Mouse (Mus musculus) CH12.LX (cell line): Measurements from ENCODE around the gene Kcnma1. TPM values are rescaled to one million over a fixed set of nuclear protein-coding genes. Genes with fewer than 3 reads are reported as not detected.

Experiments used
- DNase-seq: peaks from one replicate; pipeline ENCODE4 v3.0.0-alpha.2; 2013; ENCODE audit errors: extremely low read depth
- H3K27ac ChIP-seq: 2 replicates; pipeline ENCODE4 v1.5.1; 2012; ENCODE audit warnings: low read depth, mild to moderate bottlenecking, control low read depth, moderate library complexity; ENCODE audit not compliant: insufficient read depth
- H3K27me3 ChIP-seq: replicated peaks from 2 replicates; pipeline ENCODE3; 2012; ENCODE audit warnings: inconsistent platforms
- H3K36me3 ChIP-seq, 2 experiments: replicated peaks in 1 of 2; 2 replicates each; pipeline versions ENCODE3 to v1.6.1; 2012; ENCODE audit warnings: inconsistent platforms in 1 of 2, low read length in 1 of 2, mild to moderate bottlenecking in 1 of 2, mixed read lengths in 1 of 2, moderate library complexity in 1 of 2; ENCODE audit not compliant: control insufficient read depth in 1 of 2, insufficient read depth in 1 of 2
- H3K4me1 ChIP-seq, 2 experiments: 2 replicates each; pipeline ENCODE4 v1.6.1; 2012; ENCODE audit warnings: inconsistent platforms in 1 of 2, moderate library complexity in 1 of 2; ENCODE audit not compliant: insufficient read depth in 2 of 2, control insufficient read depth in 1 of 2
- H3K4me2 ChIP-seq: 2 replicates; pipeline ENCODE4 v1.6.1; 2012; ENCODE audit warnings: low read depth, mild to moderate bottlenecking, control low read depth; ENCODE audit not compliant: poor library complexity, insufficient read depth, severe bottlenecking
- H3K4me3 ChIP-seq, 3 experiments: fragments of 150-350 bp in 1 of 3; sonication (generic) in 1 of 3; replicated peaks in 1 of 3; 2 replicates each; pipeline versions ENCODE3 to v1.5.1; 2011 to 2012; ENCODE audit warnings: low read depth in 2 of 3, low read length in 2 of 3, mild to moderate bottlenecking in 2 of 3, moderate library complexity in 2 of 3, control low read depth in 1 of 3, improper control_type of control experiment in 1 of 3, inconsistent platforms in 1 of 3, mixed read lengths in 1 of 3; ENCODE audit not compliant: poor library complexity in 1 of 3
- H3K79me2 ChIP-seq: replicated peaks from 2 replicates; pipeline ENCODE4 v1.6.1; 2012; ENCODE audit warnings: mild to moderate bottlenecking, moderate library complexity; ENCODE audit not compliant: control insufficient read depth, poor library complexity, insufficient read depth, severe bottlenecking; ENCODE audit errors: extremely low read depth
- H3K9ac ChIP-seq: 2 replicates; pipeline ENCODE4 v1.6.1; 2012; ENCODE audit warnings: low read depth, mild to moderate bottlenecking, control low read depth, moderate library complexity; ENCODE audit not compliant: insufficient read depth
- H3K9me3 ChIP-seq: replicated peaks from 2 replicates; pipeline ENCODE3; 2012; ENCODE audit warnings: low read length, inconsistent platforms, mixed read lengths
- CHD1 ChIP-seq: IDR thresholded peaks from 2 replicates; pipeline ENCODE4 v1.6.1; 2012; ENCODE audit warnings: low read depth, low read length, improper control_type of control experiment, inconsistent platforms
- CHD2 ChIP-seq: IDR thresholded peaks from 2 replicates; pipeline ENCODE4 v1.6.1; 2011; ENCODE audit warnings: low read length, improper control_type of control experiment
- CTCF ChIP-seq, 2 experiments: IDR thresholded peaks in 1 of 2; conservative IDR thresholded peaks in 1 of 2; 2 replicates each; pipeline ENCODE4 v1.5.1; 2011 to 2012; ENCODE audit warnings: low read depth in 2 of 2, low read length in 2 of 2, improper control_type of control experiment in 1 of 2, inconsistent platforms in 1 of 2, mild to moderate bottlenecking in 1 of 2, moderate library complexity in 1 of 2
- ELF1 ChIP-seq: IDR thresholded peaks from 2 replicates; pipeline ENCODE4 v1.6.1; 2014; ENCODE audit warnings: low read depth, mild to moderate bottlenecking, inconsistent platforms, low read length, improper control_type of control experiment
- GABPA ChIP-seq: IDR thresholded peaks from 2 replicates; pipeline ENCODE4 v1.6.1; 2012; ENCODE audit warnings: low read depth, low read length, improper control_type of control experiment, inconsistent platforms; ENCODE audit not compliant: insufficient replicate concordance
- HCFC1 ChIP-seq: IDR thresholded peaks from 2 replicates; pipeline ENCODE4 v1.6.1; 2012; ENCODE audit warnings: low read depth, mild to moderate bottlenecking, inconsistent platforms, low read length, improper control_type of control experiment
- JUN ChIP-seq: IDR thresholded peaks from 2 replicates; pipeline ENCODE4 v1.6.1; 2011; ENCODE audit warnings: low read depth, mild to moderate bottlenecking, low read length, improper control_type of control experiment, moderate library complexity; ENCODE audit not compliant: insufficient read depth
- JUND ChIP-seq: conservative IDR thresholded peaks from 2 replicates; pipeline ENCODE4 v1.6.1; 2011; ENCODE audit warnings: low read depth, low read length, improper control_type of control experiment
- KAT2A ChIP-seq: IDR thresholded peaks from 2 replicates; pipeline ENCODE4 v1.6.1; 2012; ENCODE audit warnings: low read length, improper control_type of control experiment, inconsistent platforms; ENCODE audit not compliant: insufficient replicate concordance
- MAZ ChIP-seq: IDR thresholded peaks from 2 replicates; pipeline ENCODE4 v1.6.1; 2012; ENCODE audit warnings: low read depth, mild to moderate bottlenecking, inconsistent platforms, low read length, improper control_type of control experiment, moderate library complexity
- MEF2A ChIP-seq: IDR thresholded peaks from 2 replicates; pipeline ENCODE4 v1.6.1; 2014; ENCODE audit warnings: low read depth, mild to moderate bottlenecking, inconsistent platforms, low read length, improper control_type of control experiment, borderline replicate concordance
- MXI1 ChIP-seq: IDR thresholded peaks from 2 replicates; pipeline ENCODE4 v1.6.1; 2011; ENCODE audit warnings: mild to moderate bottlenecking, low read depth, low read length, improper control_type of control experiment
- MYC ChIP-seq: IDR thresholded peaks from 2 replicates; pipeline ENCODE4 v1.6.1; 2011; ENCODE audit warnings: low read depth, mild to moderate bottlenecking, improper control_type of control experiment, low read length
- NELFE ChIP-seq: IDR thresholded peaks from 2 replicates; pipeline ENCODE4 v1.6.1; 2011; ENCODE audit warnings: low read depth, low read length, improper control_type of control experiment
- NRF1 ChIP-seq: IDR thresholded peaks from 2 replicates; pipeline ENCODE4 v1.6.1; 2014; ENCODE audit warnings: low read depth, mild to moderate bottlenecking, inconsistent platforms, low read length, improper control_type of control experiment, moderate library complexity
- PAX5 ChIP-seq: IDR thresholded peaks from 2 replicates; pipeline ENCODE4 v1.6.1; 2012; ENCODE audit warnings: low read length, inconsistent platforms, mixed read lengths
- POLR2A ChIP-seq: IDR thresholded peaks from 2 replicates; pipeline ENCODE4 v1.6.1; 2011; ENCODE audit warnings: low read depth, mild to moderate bottlenecking, improper control_type of control experiment, low read length
- SMC3 ChIP-seq: IDR thresholded peaks from 2 replicates; pipeline ENCODE4 v1.6.1; 2011; ENCODE audit warnings: low read depth, low read length, improper control_type of control experiment
- TBP ChIP-seq: conservative IDR thresholded peaks from 2 replicates; pipeline ENCODE4 v1.6.1; 2011; ENCODE audit warnings: low read depth, low read length, improper control_type of control experiment
- TCF12 ChIP-seq: IDR thresholded peaks from 2 replicates; pipeline ENCODE4 v1.6.1; 2014; ENCODE audit warnings: low read depth, mild to moderate bottlenecking, inconsistent platforms, low read length, improper control_type of control experiment
- UBTF ChIP-seq: IDR thresholded peaks from 2 replicates; pipeline ENCODE4 v1.6.1; 2012; ENCODE audit warnings: low read depth, mild to moderate bottlenecking, inconsistent platforms, low read length, improper control_type of control experiment, moderate library complexity
- USF1 ChIP-seq: IDR thresholded peaks from 2 replicates; pipeline ENCODE4 v1.6.1; 2014; ENCODE audit warnings: low read depth, mild to moderate bottlenecking, inconsistent platforms, low read length, improper control_type of control experiment
- USF2 ChIP-seq: conservative IDR thresholded peaks from 2 replicates; pipeline ENCODE4 v1.6.1; 2011; ENCODE audit warnings: low read depth, low read length, improper control_type of control experiment
- ZKSCAN1 ChIP-seq: IDR thresholded peaks from 2 replicates; pipeline ENCODE4 v1.6.1; 2012; ENCODE audit warnings: low read depth, inconsistent platforms, low read length, improper control_type of control experiment, borderline replicate concordance
- ZNF384 ChIP-seq: IDR thresholded peaks from 2 replicates; pipeline ENCODE4 v1.6.1; 2012; ENCODE audit warnings: low read depth, low read length, improper control_type of control experiment, inconsistent platforms
- dilution Hi-C: fragments of 300-500 bp; cut with MboI; formaldehyde crosslinking; loops from 2 replicates; pipeline ENCODE4 v1.14.3; 2020; ENCODE audit warnings: low sequenced_read_pairs; ENCODE audit not compliant: extremely low pct_unique_long_range_greater_than_20kb, extremely low pct_ligation_motif_present
- in situ Hi-C: fragments of 300-500 bp; cut with MboI; formaldehyde crosslinking; loops from 3 replicates; pipeline ENCODE4 v1.14.3; 2019; ENCODE audit warnings: low sequenced_read_pairs, low pct_ligation_motif_present, low pct_unique_long_range_greater_than_20kb, mixed read lengths
- polyA plus RNA-seq: library from polyadenylated mRNA; unstranded; fragments of >175 nt; gene quantifications from 2 replicates; pipeline ENCODE4 v1.2.1, GENCODE M21; 2012; ENCODE audit warnings: low read depth; ENCODE audit not compliant: insufficient read length
- total RNA-seq, 2 experiments: library from RNA; depleted of rRNA; stranded (reverse); fragments of 300-350 nt in 1 of 2; fragments of >200 nt in 1 of 2; gene quantifications; 2 replicates each; pipeline ENCODE4 v1.2.3; 2012 to 2014

Kcnma1 gene
- total and polyA plus RNA-seq, 3 experiments = 0.10 to 0.17 (median 0.12) TPM

- H3K27me3 ChIP-seq = no peaks in the 10 kb centered on the region
- in situ Hi-C loops = no loop called here
- H3K27ac ChIP-seq = no peak overlapping the region
- no peak overlapping the region for H3K4me2 ChIP-seq
- no peaks in the 10 kb centered on the region for H3K36me3 ChIP-seq
- no peaks in the 10 kb centered on the region for H3K79me2 ChIP-seq
- no peak for TF ChIP-seq ZKSCAN1
- no peak for TF ChIP-seq KAT2A
- TF ChIP-seq MYC = no peak
- no peak for TF ChIP-seq TCF12
- TF ChIP-seq MAZ = no peak
- no peak for TF ChIP-seq CHD2
- TF ChIP-seq JUND = no peak
- TF ChIP-seq UBTF = no peak
- TF ChIP-seq NELFE = no peak
- TF ChIP-seq, all 38 proteins: peak for 0
- no peak overlapping the region for H3K9ac ChIP-seq
- dilution Hi-C loops = no loop called here
- no peak overlapping the region for H3K4me3 ChIP-seq
- H3K9me3 ChIP-seq = peaks cover 40% of the 10 kb centered on the region
- no peak for DNase-seq
- no peaks in the 10 kb centered on the region for H3K4me1 ChIP-seq
Measured at GRCm38 (mm10) chr14:23943152-23943551, 71.1 kb downstream of the Kcnma1 start.

GRCm38 (mm10) chr14:23942103-23942502 lies 72.2 kb downstream of the Kcnma1 start:
- dilution Hi-C loops (no loop called here), in situ Hi-C loops (no loop called here)
- no peaks in the 10 kb centered on the region for H3K4me1 ChIP-seq
- H3K27ac ChIP-seq = no peak overlapping the region
- H3K9ac ChIP-seq = no peak overlapping the region
- TF ChIP-seq USF1 (no peak), KAT2A (no peak), MEF2A (no peak), PAX5 (no peak), CHD1 (no peak), UBTF (no peak), SMC3 (no peak), TBP (no peak), ELF1 (no peak), GABPA (no peak), ZKSCAN1 (no peak), MXI1 (no peak), NRF1 (no peak), HCFC1 (no peak), JUN (no peak), CTCF (conservative IDR thresholded peaks at IDR 0.05 in 1 of 2, IDR thresholded peaks at IDR 0.05 in 1 of 2; ENCODE audit: low read depth in 2 of 2, low read length in 2 of 2) (no peak), USF2 (no peak), POLR2A (no peak), ZNF384 (no peak)
- no peaks in the 10 kb centered on the region for H3K27me3 ChIP-seq
- no peaks in the 10 kb centered on the region for H3K79me2 ChIP-seq
- DNase-seq = no peak
- no peak overlapping the region for H3K4me3 ChIP-seq
- H3K36me3 ChIP-seq = no peaks in the 10 kb centered on the region
- peaks cover 43% of the 10 kb centered on the region for H3K9me3 ChIP-seq
- no peak overlapping the region for H3K4me2 ChIP-seq
